ENCODE assay signal across 21 mouse cellular contexts in the genomic region with DNA sequence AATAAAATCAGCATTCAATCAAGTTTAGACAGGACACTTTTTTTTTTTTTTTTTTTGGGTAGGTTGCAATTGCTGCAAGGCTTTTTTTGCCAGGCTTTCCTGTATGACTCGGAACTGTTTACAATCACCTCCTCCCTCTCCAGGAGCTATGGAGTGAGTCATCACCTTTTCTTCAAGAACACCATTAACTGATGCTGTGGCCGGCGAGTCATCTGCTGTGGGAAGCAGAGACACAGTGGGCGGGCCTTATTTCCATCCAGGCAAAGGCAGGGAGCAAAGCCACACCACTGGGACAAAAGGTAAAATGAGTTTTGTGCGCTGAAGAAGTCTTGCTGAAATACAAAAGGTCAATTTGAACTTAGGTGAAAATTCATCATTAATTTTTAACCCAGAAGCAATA. TPM values are rescaled to one million over a fixed set of nuclear protein-coding genes. Genes with fewer than 3 reads are reported as not detected.
DNase-seq lines count a peak whose midpoint lies in the region; ATAC-seq and TF ChIP-seq lines count a peak whose summit lies in the region.
"Had no signal": no experiment of that assay in that cellular context is flagged by ENCODE, and none has a peak within 500 bp of the region (broad histone marks: within the 10 kb centered on the region; RNA-seq: fewer than 3 reads in every experiment).

No protein-coding gene starts in this region.

- H3K9me3 ChIP-seq in stomach, embryonic 16.5 days (replicated peaks; ENCODE audit: control insufficient read depth, low read length) = no peaks in the 10 kb centered on the region
- H3K9me3 ChIP-seq: forebrain, embryonic 15.5 days; limb, embryonic 10.5 days; liver, embryonic 12.5 days; lung, embryonic 15.5 days; midbrain, embryonic 15.5 days; stomach, embryonic 15.5 days had no signal

- peak; percentile 39 to 48 for DNase-seq in left cerebral cortex, adult 18-20 months (ENCODE audit: low spot score in 2 of 2)
- no peak for DNase-seq in left cerebral cortex, postnatal 10 days (ENCODE audit: extremely low spot score in 1 of 2, low spot score in 2 of 2)
- peak; percentile 11 for DNase-seq in R1 (ENCODE audit: low read depth, low spot score)
- no peak for DNase-seq in thymus, postnatal 14 days
- DNase-seq: adrenal gland, postnatal 14 days; cerebellum, adult 9-10 months; embryo, embryonic 11 days; gastrocnemius, postnatal 36 days; kidney, postnatal 10 days; spleen, adult 18-20 months had no signal

- no peak for TF ChIP-seq CTCF in C2C12 (IDR thresholded peaks at IDR 0.05; ENCODE audit: control insufficient read depth, insufficient read depth, insufficient read length)

- 0 out of 2 replicates have a peak, but pooled peaks have one; percentile 58 for ATAC-seq in stomach, embryonic 16.5 days (ENCODE audit: insufficient read depth, low FRiP score)
- ATAC-seq in activated CD4-positive, CD25-positive, alpha-beta regulatory T cell, adult 4 months = no peak
- ATAC-seq: forebrain, embryonic 15.5 days; hindbrain, embryonic 16.5 days; liver, embryonic 12.5 days; midbrain, embryonic 15.5 days had no signal

- no peaks in the 10 kb centered on the region for H3K79me3 ChIP-seq in C2C12 (ENCODE audit: low read depth)

- no peak overlapping the region for H3K27ac ChIP-seq in stomach, embryonic 16.5 days (ENCODE audit: low read length)
- H3K27ac ChIP-seq: forebrain, embryonic 15.5 days; limb, embryonic 10.5 days; liver, embryonic 12.5 days; lung, embryonic 15.5 days; midbrain, embryonic 15.5 days; stomach, embryonic 15.5 days had no signal

- no peak overlapping the region for H3K4me3 ChIP-seq in C2C12 (ENCODE audit: insufficient read depth, poor library complexity, severe bottlenecking)
- no peak overlapping the region for H3K4me3 ChIP-seq in stomach, embryonic 16.5 days (replicated peaks; ENCODE audit: low read length)
- H3K4me3 ChIP-seq: forebrain, embryonic 15.5 days; limb, embryonic 10.5 days; liver, embryonic 12.5 days; lung, embryonic 15.5 days; midbrain, embryonic 15.5 days; stomach, embryonic 15.5 days had no signal

- H3K36me3 ChIP-seq in C2C12 (ENCODE audit: control insufficient read depth, insufficient read depth) = no peaks in the 10 kb centered on the region
- no peaks in the 10 kb centered on the region for H3K36me3 ChIP-seq in stomach, embryonic 16.5 days (ENCODE audit: control insufficient read depth, insufficient read depth, low read length)
- H3K36me3 ChIP-seq: forebrain, embryonic 15.5 days; limb, embryonic 10.5 days; liver, embryonic 12.5 days; lung, embryonic 15.5 days; midbrain, embryonic 15.5 days; stomach, embryonic 15.5 days had no signal

- H3K79me2 ChIP-seq in C2C12 (ENCODE audit: control insufficient read depth, insufficient read depth) = no peaks in the 10 kb centered on the region

- no peak overlapping the region for H3K9ac ChIP-seq in stomach, embryonic 16.5 days (ENCODE audit: low read length)
- H3K9ac ChIP-seq: forebrain, embryonic 15.5 days; liver, embryonic 12.5 days; lung, embryonic 15.5 days; midbrain, embryonic 15.5 days; stomach, embryonic 15.5 days had no signal

- no peak overlapping the region for H3K4me2 ChIP-seq in stomach, embryonic 16.5 days (ENCODE audit: low read depth, low read length)
- H3K4me2 ChIP-seq: forebrain, embryonic 15.5 days; heart, embryonic 11.5 days; liver, embryonic 12.5 days; lung, embryonic 15.5 days; midbrain, embryonic 15.5 days; stomach, embryonic 15.5 days had no signal

- no peak overlapping the region for H3ac ChIP-seq in C2C12 (ENCODE audit: control insufficient read depth, insufficient read length, low read depth)

- intact Hi-C loops in left cerebral cortex, postnatal 10 days (cut with DNase I) = no loop called here

- WGBS in stomach, embryonic 16.5 days = 36% methylated on average over 5 of the region's 5 CpGs

- no peaks in the 10 kb centered on the region for H3K27me3 ChIP-seq in C2C12 (ENCODE audit: control insufficient read depth, insufficient read depth, insufficient read length)
- H3K27me3 ChIP-seq in stomach, embryonic 16.5 days (ENCODE audit: control insufficient read depth, insufficient read depth, low read length) = no peaks in the 10 kb centered on the region
- H3K27me3 ChIP-seq: forebrain, embryonic 15.5 days; liver, embryonic 12.5 days; lung, embryonic 15.5 days; midbrain, embryonic 15.5 days; stomach, embryonic 15.5 days had no signal

- no peaks in the 10 kb centered on the region for H3K4me1 ChIP-seq in stomach, embryonic 16.5 days (ENCODE audit: control insufficient read depth, insufficient read depth, low read length)
- H3K4me1 ChIP-seq: forebrain, embryonic 15.5 days; limb, embryonic 10.5 days; liver, embryonic 12.5 days; lung, embryonic 15.5 days; midbrain, embryonic 15.5 days; stomach, embryonic 15.5 days had no signal

TF ChIP-seq in C2C12, 6 proteins besides CTCF, POLR2A, EP300 and RAD21:
- TF ChIP-seq CEBPB (IDR thresholded peaks at IDR 0.05; ENCODE audit: low read depth) (no peak), FOSL1 (IDR thresholded peaks at IDR 0.05; ENCODE audit: insufficient read depth, low read length, poor library complexity, severe bottlenecking) (peak; percentile 57)

RNA-seq across cellular contexts. Expression of gene Wdfy2, which starts 24.7 kb away (rescaled TPM):
- total RNA-seq in left cerebral cortex, adult 18-20 months (2021) = 10 to 100 TPM; 13.7 to 14.1 TPM
- total RNA-seq in left cerebral cortex, postnatal 10 days (2021) = 10 to 100 TPM; 11.3 to 11.8 TPM
- polyA plus RNA-seq in C2C12 (2012; fragmentation: generic; extraction: Trizol) = 4.8 TPM
- 6.4 and 7.2 TPM in 2 replicates for polyA plus RNA-seq in stomach, embryonic 16.5 days (2015; fragmentation: Nextera tagmentation; extraction: Ambion mirVana)
- polyA plus RNA-seq in activated CD4-positive, CD25-positive, alpha-beta regulatory T cell, adult 4 months (2017; shearing (Covaris generic)) = 1 to 10 TPM; 3.9 to 4.5 TPM

RNA-seq across cellular contexts. Expression of gene Ints6, which starts 51.8 kb away (rescaled TPM):
- 10 to 100 TPM; 32.2 to 43.1 TPM for total RNA-seq in left cerebral cortex, adult 18-20 months (2021)
- 10 to 100 TPM; 38.2 to 44.0 TPM for total RNA-seq in left cerebral cortex, postnatal 10 days (2021)
- 6.7 TPM for polyA plus RNA-seq in C2C12 (2012; fragmentation: generic; extraction: Trizol)
- polyA plus RNA-seq in stomach, embryonic 16.5 days (2015; fragmentation: Nextera tagmentation; extraction: Ambion mirVana) = 17.2 and 20.4 TPM in 2 replicates
- polyA plus RNA-seq in activated CD4-positive, CD25-positive, alpha-beta regulatory T cell, adult 4 months (2017; shearing (Covaris generic)) = 10 to 100 TPM; 14.9 to 20.7 TPM

Comparison
In these comparisons a context has a peak if more than half of its experiments do, and no peak if none do; other contexts are left out.
1. DNase-seq: peak in left cerebral cortex, adult 18-20 months (2 of 2) and R1 (single experiment); none in left cerebral cortex, postnatal 10 days (0 of 2) and thymus, postnatal 14 days (single experiment).